Mouse (Mus musculus) megakaryocyte, embryonic 14.5 days (primary cell): ENCODE results near the gene Pdxp.

Source experiments
- FLI1 ChIP-seq: IDR thresholded peaks from 2 replicates; pipeline ENCODE4 v1.6.1; 2012; ENCODE audit warnings: low read length, inconsistent platforms, mixed read lengths
- GATA1 ChIP-seq: IDR thresholded peaks from 3 replicates; pipeline ENCODE4 v1.6.1; 2012; ENCODE audit warnings: mixed read lengths, low read length, inconsistent platforms, borderline replicate concordance

- TF ChIP-seq GATA1 (no peak), FLI1 (no peak)
Observed at GRCm38 (mm10) chr15:78900585-78901421, 12.9 kb upstream of the Pdxp start.
